Mouse (Mus musculus): ENCODE measurements around the gene Dpf2. TPM values are rescaled to one million over a fixed set of nuclear protein-coding genes. Genes with fewer than 3 reads are reported as not detected.

Gene Dpf2
- polyA plus RNA-seq, 1 experiment from 2014 or later = 109 TPM

- peaks cover 23% of the 10 kb centered on the region for H3K4me1 ChIP-seq (replicated peaks)
- peak; percentile 96 for ATAC-seq
- H3K9me3 ChIP-seq = no peaks in the 10 kb centered on the region
- peak overlapping the region; percentile 97 for H3K4me3 ChIP-seq (replicated peaks)
- peaks cover 5% of the 10 kb centered on the region; the same call in 1 of the 2 replicates for H3K36me3 ChIP-seq
- peak overlapping the region; percentile 81 for H3K27ac ChIP-seq
- under 1% methylated on average over 59 of the region's 59 CpGs for whole genome bisulfite sequencing
- H3K9ac ChIP-seq = peak overlapping the region; percentile 97
- H3K4me2 ChIP-seq (replicated peaks) = peak overlapping the region; percentile 76
- no peaks in the 10 kb centered on the region for H3K27me3 ChIP-seq (replicated peaks)
These were observed 455 bp downstream of the Dpf2 start for GRCm38 (mm10) chr19:5912103-5913006.

- Histone ChIP-seq H3K9me3 (no peaks in the 10 kb centered on the region), H3K27ac (peak overlapping the region; percentile 81), H3K4me2 (replicated peaks) (peak overlapping the region; percentile 76), H3K9ac (peak overlapping the region; percentile 97), H3K27me3 (replicated peaks) (no peaks in the 10 kb centered on the region), H3K4me1 (replicated peaks) (peaks cover 23% of the 10 kb centered on the region), H3K4me3 (replicated peaks) (peak overlapping the region; percentile 97), H3K36me3 (peaks cover 4% of the 10 kb centered on the region; the same call in 1 of the 2 replicates)
- 5% methylated on average over 14 of the region's 14 CpGs for WGBS
- no peak for ATAC-seq
These were observed 1.2 kb downstream of the Dpf2 start for GRCm38 (mm10) chr19:5911430-5912102.

GRCm38 (mm10) chr19:5910221-5910620, 2.6 kb downstream of the Dpf2 start:
- peak overlapping the region; percentile 24; the same call in 1 of the 2 replicates for H3K9ac ChIP-seq
- no peaks in the 10 kb centered on the region for H3K27me3 ChIP-seq (replicated peaks)
- ATAC-seq = no peak
- H3K9me3 ChIP-seq = no peaks in the 10 kb centered on the region
- H3K4me3 ChIP-seq (replicated peaks) = peak overlapping the region; percentile 11; the same call in 1 of the 2 replicates
- 45% methylated on average over 6 of the region's 6 CpGs for WGBS
- peaks cover 16% of the 10 kb centered on the region for H3K36me3 ChIP-seq
- peaks cover 23% of the 10 kb centered on the region for H3K4me1 ChIP-seq (replicated peaks)
- peak overlapping the region; percentile 76 for H3K4me2 ChIP-seq (replicated peaks)
- 0 out of 2 replicates have a peak overlapping the region, but pooled peaks have one; percentile 36 for H3K27ac ChIP-seq

DNA sequence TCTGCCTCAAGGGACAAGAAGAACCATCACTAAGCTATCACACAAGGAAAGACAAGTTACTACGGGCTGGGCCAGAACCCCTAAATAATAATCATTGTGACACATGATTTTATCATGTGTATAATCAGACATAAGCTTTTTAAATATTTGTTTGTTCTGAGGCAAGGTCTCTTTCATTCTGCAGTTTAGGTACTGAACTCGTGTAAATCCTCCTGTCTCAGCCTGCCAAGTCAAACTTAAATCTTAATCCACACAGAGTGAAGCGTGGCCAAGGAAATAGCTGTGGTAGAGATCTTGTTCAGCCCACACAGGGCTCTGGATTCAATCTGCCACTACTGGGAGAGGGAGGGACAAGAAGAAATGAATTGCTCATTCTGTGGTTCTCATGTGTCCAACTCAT, 5.5 kb downstream of the Dpf2 start:
- H3K9ac ChIP-seq = no peak overlapping the region
- peaks cover 40% of the 10 kb centered on the region for H3K36me3 ChIP-seq
- no peak overlapping the region for H3K27ac ChIP-seq
- WGBS = 77% methylated on average over 3 of the region's 3 CpGs
- H3K27me3 ChIP-seq (replicated peaks) = no peaks in the 10 kb centered on the region
- peaks cover 16% of the 10 kb centered on the region for H3K4me1 ChIP-seq (replicated peaks)
- ATAC-seq = no peak
- no peak overlapping the region for H3K4me2 ChIP-seq (replicated peaks)
- no peak overlapping the region for H3K4me3 ChIP-seq (replicated peaks)
- no peaks in the 10 kb centered on the region for H3K9me3 ChIP-seq

DNA sequence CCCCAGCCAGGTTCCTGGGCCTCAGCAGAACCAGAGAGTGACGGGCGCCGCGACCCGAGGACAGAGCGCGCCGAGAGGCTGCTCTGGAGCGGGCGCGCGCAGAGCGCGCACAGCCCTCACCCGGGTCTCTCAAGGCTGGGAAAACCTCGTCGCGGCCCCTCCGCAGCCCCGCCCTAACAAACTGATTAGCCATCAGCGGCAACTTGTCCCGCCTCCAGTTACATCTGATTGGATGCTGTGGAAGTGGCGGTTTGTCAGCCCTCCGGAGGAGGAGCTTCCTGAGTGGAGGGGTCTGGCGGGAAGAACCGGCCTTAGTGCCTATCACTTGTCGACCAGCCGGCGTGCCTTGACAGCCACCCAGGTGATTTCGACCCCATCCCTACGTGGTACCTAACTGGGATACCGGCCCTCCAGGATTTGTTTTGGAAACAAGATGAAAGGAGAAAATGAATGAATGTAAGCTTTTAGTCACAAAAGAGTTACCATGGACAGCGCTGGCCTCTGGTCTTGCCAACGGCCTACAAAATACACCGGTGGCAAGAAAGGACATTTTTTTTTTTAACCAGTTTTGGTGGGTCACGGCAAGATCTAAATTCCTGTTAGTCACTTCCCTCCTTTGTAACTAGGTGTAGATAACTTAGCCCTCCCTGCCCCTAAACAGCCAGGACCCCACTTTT, 18.7 kb downstream of the Dpf2 start, which contains the start of gene Tigd3:
TSS of gene Tigd3 (minus strand) at position 148 of the 677 bp plus-strand sequence.
- Histone ChIP-seq H3K27ac (peak within 1 kb of the TSS; percentile 62; the same call in 1 of the 2 replicates), H3K4me2 (replicated peaks) (peak within 1 kb of the TSS; percentile 95), H3K4me1 (replicated peaks) (peaks cover 6% of the 10 kb centered on the region; the same call in 1 of the 2 replicates), H3K4me3 (replicated peaks) (peak within 1 kb of the TSS; percentile 62), H3K9me3 (no peaks in the 10 kb centered on the region), H3K36me3 (peaks cover 13% of the 10 kb centered on the region), H3K27me3 (replicated peaks) (no peaks in the 10 kb centered on the region), H3K9ac (peak within 1 kb of the TSS; percentile 82)
- 2% methylated on average over 36 of the region's 36 CpGs for WGBS
- ATAC-seq = peak; percentile 98

- H3K27ac ChIP-seq = peak overlapping the region; percentile 62; the same call in 1 of the 2 replicates
These were observed 19.4 kb downstream of the Dpf2 start for GRCm38 (mm10) chr19:5893282-5894001.

DNA sequence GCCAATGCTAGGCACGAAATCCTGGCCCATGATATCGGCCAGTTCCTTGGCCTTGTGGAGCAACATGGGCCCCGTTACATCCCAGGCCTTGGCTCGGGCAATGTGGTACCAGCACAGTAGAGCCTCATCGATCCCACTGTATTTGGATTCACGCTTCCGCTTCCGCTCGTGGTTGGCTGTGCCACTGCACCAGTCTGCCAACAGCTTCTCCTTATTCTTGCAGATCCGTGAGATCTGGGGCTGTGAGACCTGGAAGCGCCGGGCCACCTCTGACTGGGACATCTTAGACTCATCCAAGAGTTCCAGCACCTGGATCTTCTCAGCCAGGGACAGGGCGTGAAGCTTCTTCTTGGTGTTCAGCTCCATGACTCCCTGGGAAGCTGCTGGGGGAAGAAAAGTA, 20.1 kb downstream of the Dpf2 start:
- Histone ChIP-seq H3K9ac (peak overlapping the region; percentile 82; the same call in 1 of the 2 replicates), H3K4me3 (replicated peaks) (peak overlapping the region; percentile 62; the same call in 1 of the 2 replicates), H3K9me3 (no peaks in the 10 kb centered on the region), H3K27me3 (replicated peaks) (no peaks in the 10 kb centered on the region), H3K4me1 (replicated peaks) (peaks cover 6% of the 10 kb centered on the region; the same call in 1 of the 2 replicates), H3K4me2 (replicated peaks) (0 out of 2 replicates have a peak overlapping the region, but pooled peaks have one; percentile 95), H3K36me3 (peaks cover 5% of the 10 kb centered on the region), H3K27ac (no peak overlapping the region)
- ATAC-seq = no peak
- 94% methylated on average over 13 of the region's 13 CpGs for WGBS

More at GRCm38 (mm10) chr19:5893282-5894001, 19.4 kb downstream of the Dpf2 start:
- ATAC-seq = peak; percentile 54
- no peaks in the 10 kb centered on the region for H3K27me3 ChIP-seq (replicated peaks)
- H3K4me1 ChIP-seq (replicated peaks) = peaks cover 6% of the 10 kb centered on the region; the same call in 1 of the 2 replicates
- H3K4me2 ChIP-seq (replicated peaks) = peak overlapping the region; percentile 95
- H3K4me3 ChIP-seq (replicated peaks) = peak overlapping the region; percentile 62
- peak overlapping the region; percentile 82 for H3K9ac ChIP-seq
- 10% methylated on average over 29 of the region's 31 CpGs for WGBS
- H3K9me3 ChIP-seq = no peaks in the 10 kb centered on the region
- H3K36me3 ChIP-seq = peaks cover 9% of the 10 kb centered on the region

GRCm38 (mm10) chr19:5892262-5892661, 20.5 kb downstream of the Dpf2 start:
- no peak overlapping the region for H3K4me2 ChIP-seq (replicated peaks)
- H3K27ac ChIP-seq = no peak overlapping the region
- H3K4me1 ChIP-seq (replicated peaks) = peaks cover 6% of the 10 kb centered on the region; the same call in 1 of the 2 replicates
- peaks cover 5% of the 10 kb centered on the region for H3K36me3 ChIP-seq
- no peaks in the 10 kb centered on the region for H3K27me3 ChIP-seq (replicated peaks)
- no peaks in the 10 kb centered on the region for H3K9me3 ChIP-seq
- WGBS = 95% methylated on average over 7 of the region's 7 CpGs
- no peak overlapping the region for H3K4me3 ChIP-seq (replicated peaks)
- H3K9ac ChIP-seq = no peak overlapping the region
- ATAC-seq = no peak

DNA sequence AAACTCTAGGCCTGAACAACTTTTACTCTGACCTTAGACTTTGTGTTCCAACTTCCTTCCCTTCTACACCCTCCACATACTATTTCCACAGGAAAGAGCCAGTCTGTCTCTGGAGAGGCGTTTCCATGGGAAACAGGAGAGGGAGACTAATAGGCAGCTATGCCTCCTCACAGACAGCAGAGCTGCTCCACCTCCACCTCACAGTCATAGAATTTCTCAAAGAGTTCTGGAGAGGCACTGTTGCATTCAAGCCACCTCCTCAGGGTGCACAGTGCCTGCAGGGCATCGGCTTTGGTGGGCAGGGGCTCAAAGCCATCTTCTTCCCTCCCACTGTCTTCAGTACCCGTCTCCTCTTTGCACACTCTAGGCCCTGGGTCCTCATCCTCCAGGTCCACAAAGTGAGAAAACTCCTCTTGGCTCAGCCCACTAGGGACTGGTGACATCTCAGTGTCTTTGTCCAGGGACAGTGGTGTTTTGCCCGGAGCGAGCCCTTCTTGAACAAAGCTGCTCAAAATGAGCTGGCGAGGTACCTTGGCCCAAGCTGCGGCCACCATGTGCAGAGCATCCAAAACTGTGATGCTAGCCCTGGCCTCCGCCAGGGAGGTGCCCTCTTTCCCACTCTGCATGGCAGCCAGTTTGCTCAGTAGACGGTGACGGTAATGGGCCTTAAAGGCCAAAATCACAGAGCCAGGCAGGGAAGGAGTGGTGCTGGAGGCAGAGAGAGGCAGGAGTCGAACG, 21.1 kb downstream of the Dpf2 start:
- Histone ChIP-seq H3K4me1 (replicated peaks) (peaks cover 6% of the 10 kb centered on the region; the same call in 1 of the 2 replicates), H3K4me3 (replicated peaks) (no peak overlapping the region), H3K36me3 (peaks cover 3% of the 10 kb centered on the region), H3K27ac (no peak overlapping the region), H3K4me2 (replicated peaks) (no peak overlapping the region), H3K9ac (no peak overlapping the region), H3K27me3 (replicated peaks) (no peaks in the 10 kb centered on the region), H3K9me3 (no peaks in the 10 kb centered on the region)
- ATAC-seq = no peak
- WGBS = 95% methylated on average over 12 of the region's 12 CpGs

DNA sequence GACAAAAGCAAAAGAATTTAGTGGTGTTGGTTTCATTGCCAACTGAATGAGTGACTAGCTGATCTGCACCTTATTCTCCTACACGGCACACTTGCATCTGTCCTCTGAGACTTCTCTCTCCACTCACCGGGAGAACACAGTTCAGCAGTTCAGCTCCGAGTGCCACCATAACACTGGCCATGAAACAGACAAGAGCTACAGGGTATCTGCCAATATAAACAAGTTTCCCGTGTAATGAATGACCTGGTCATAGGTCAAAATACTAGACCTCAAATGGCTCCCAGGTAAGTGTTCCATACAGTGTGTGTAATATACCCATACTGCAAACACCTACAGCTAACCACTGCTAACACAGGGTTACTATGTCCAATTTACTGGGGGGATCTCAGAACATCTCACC, 23.6 kb downstream of the Dpf2 start:
- Histone ChIP-seq H3K9me3 (no peaks in the 10 kb centered on the region), H3K27me3 (replicated peaks) (no peaks in the 10 kb centered on the region), H3K27ac (no peak overlapping the region), H3K4me3 (replicated peaks) (no peak overlapping the region), H3K36me3 (no peaks in the 10 kb centered on the region; the same call in 1 of the 2 replicates), H3K9ac (no peak overlapping the region), H3K4me1 (replicated peaks) (peaks cover 6% of the 10 kb centered on the region; the same call in 1 of the 2 replicates), H3K4me2 (replicated peaks) (no peak overlapping the region)
- no peak for ATAC-seq
- WGBS = 47% methylated on average over 4 of the region's 4 CpGs
